Mouse (Mus musculus): Measurements from ENCODE around the gene Lgals12. TPM values are rescaled to one million over a fixed set of nuclear protein-coding genes. Genes with fewer than 3 reads are reported as not detected.

Gene Lgals12
- polyA plus RNA-seq, 1 experiment from 2014 or later = not detected

- no peak overlapping the region for H3K27ac ChIP-seq
- H3K4me3 ChIP-seq (replicated peaks) = no peak overlapping the region
- H3K9ac ChIP-seq = no peak overlapping the region
- H3K4me1 ChIP-seq (replicated peaks) = peaks cover 7% of the 10 kb centered on the region; the same call in 1 of the 2 replicates
- no peaks in the 10 kb centered on the region for H3K9me3 ChIP-seq (replicated peaks)
- ATAC-seq (ENCODE audit: low read depth) (no peak), DNase-seq (no peak)
- H3K4me2 ChIP-seq = peak overlapping the region; percentile 45
- H3K36me3 ChIP-seq = no peaks in the 10 kb centered on the region
- peaks cover 36% of the 10 kb centered on the region for H3K27me3 ChIP-seq
- WGBS (ENCODE audit: insufficient replicate concordance) = 9% methylated on average over 15 of the region's 15 CpGs
Measured at GRCm38 (mm10) chr19:7605930-7606783, 836 bp downstream of the Lgals12 start.

- no peaks in the 10 kb centered on the region for H3K9me3 ChIP-seq (replicated peaks)
- ATAC-seq (ENCODE audit: low read depth) (no peak), DNase-seq (no peak)
- H3K4me1 ChIP-seq (replicated peaks) = peaks cover 7% of the 10 kb centered on the region; the same call in 1 of the 2 replicates
- H3K27me3 ChIP-seq = peaks cover 28% of the 10 kb centered on the region
- H3K36me3 ChIP-seq = no peaks in the 10 kb centered on the region
- no peak overlapping the region for H3K9ac ChIP-seq
- H3K4me2 ChIP-seq = no peak overlapping the region
- no peak overlapping the region for H3K4me3 ChIP-seq (replicated peaks)
- H3K27ac ChIP-seq = no peak overlapping the region
Measured at GRCm38 (mm10) chr19:7605013-7605412, 2.0 kb downstream of the Lgals12 start.

GRCm38 (mm10) chr19:7604107-7604506 lies 2.9 kb downstream of the Lgals12 start:
- Histone ChIP-seq H3K27ac (no peak overlapping the region), H3K9ac (no peak overlapping the region), H3K36me3 (no peaks in the 10 kb centered on the region), H3K4me2 (no peak overlapping the region), H3K9me3 (replicated peaks) (no peaks in the 10 kb centered on the region), H3K4me1 (replicated peaks) (peaks cover 7% of the 10 kb centered on the region; the same call in 1 of the 2 replicates), H3K27me3 (peaks cover 25% of the 10 kb centered on the region), H3K4me3 (replicated peaks) (no peak overlapping the region)
- ATAC-seq (ENCODE audit: low read depth) (no peak), DNase-seq (no peak)
- WGBS (ENCODE audit: insufficient replicate concordance) = 71% methylated on average over 10 of the region's 10 CpGs

- no peak for DNase-seq
- ATAC-seq (ENCODE audit: low read depth) = no peak
- no peak overlapping the region for H3K9ac ChIP-seq
Measured at GRCm38 (mm10) chr19:7601551-7601950, 5.4 kb downstream of the Lgals12 start.

DNA sequence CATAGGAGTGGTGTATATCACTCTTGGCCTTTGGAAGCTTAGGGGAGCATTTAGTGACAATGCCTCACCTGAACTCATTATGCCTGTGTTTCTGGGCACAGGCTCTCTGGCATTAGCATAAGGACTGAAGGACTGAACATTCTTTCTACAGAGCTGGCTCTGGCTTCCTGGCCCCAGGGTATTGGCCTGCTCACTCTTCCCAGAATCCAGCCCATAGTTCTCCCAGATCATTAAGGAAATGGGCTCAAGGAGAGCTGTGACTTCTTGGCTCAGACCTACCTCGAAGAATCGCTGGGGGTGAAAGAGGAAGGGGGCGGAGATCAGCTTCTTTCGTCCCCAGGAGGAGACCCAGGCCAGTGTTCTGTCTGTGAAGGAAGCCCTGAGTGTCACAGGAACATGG lies 8.5 kb downstream of the Lgals12 start:
- DNase-seq (no peak), ATAC-seq (ENCODE audit: low read depth) (no peak)
- H3K27ac ChIP-seq = no peak overlapping the region
- no peak overlapping the region for H3K4me3 ChIP-seq (replicated peaks)
- no peaks in the 10 kb centered on the region for H3K9me3 ChIP-seq (replicated peaks)
- H3K4me1 ChIP-seq (replicated peaks) = no peaks in the 10 kb centered on the region
- H3K9ac ChIP-seq = no peak overlapping the region
- 32% methylated on average over 4 of the region's 4 CpGs for WGBS (ENCODE audit: insufficient replicate concordance)
- no peaks in the 10 kb centered on the region for H3K27me3 ChIP-seq
- no peaks in the 10 kb centered on the region for H3K36me3 ChIP-seq
- no peak overlapping the region for H3K4me2 ChIP-seq

More at GRCm38 (mm10) chr19:7601551-7601950, 5.4 kb downstream of the Lgals12 start:
- peaks cover 11% of the 10 kb centered on the region for H3K27me3 ChIP-seq
- no peaks in the 10 kb centered on the region for H3K36me3 ChIP-seq
- no peak overlapping the region for H3K4me2 ChIP-seq
- H3K4me1 ChIP-seq (replicated peaks) = 0 out of 2 replicates have a peak, but pooled peaks cover 3% of the 10 kb centered on the region
- no peak overlapping the region for H3K27ac ChIP-seq
- 72% methylated on average over 4 of the region's 4 CpGs for WGBS (ENCODE audit: insufficient replicate concordance)
- no peaks in the 10 kb centered on the region for H3K9me3 ChIP-seq (replicated peaks)
- H3K4me3 ChIP-seq (replicated peaks) = no peak overlapping the region

- Histone ChIP-seq H3K4me1 (replicated peaks) (no peaks in the 10 kb centered on the region), H3K27ac (no peak overlapping the region), H3K4me3 (replicated peaks) (no peak overlapping the region), H3K9me3 (replicated peaks) (no peaks in the 10 kb centered on the region), H3K9ac (no peak overlapping the region), H3K36me3 (no peaks in the 10 kb centered on the region), H3K4me2 (no peak overlapping the region), H3K27me3 (no peaks in the 10 kb centered on the region)
- 8% methylated on average over 2 of the region's 2 CpGs for WGBS (ENCODE audit: insufficient replicate concordance)
- no peak for ATAC-seq (ENCODE audit: low read depth)
- DNase-seq = no peak
Measured at GRCm38 (mm10) chr19:7595534-7595933, 11.5 kb downstream of the Lgals12 start.

GRCm38 (mm10) chr19:7592018-7592417 lies 15.0 kb downstream of the Lgals12 start:
- H3K27me3 ChIP-seq = no peaks in the 10 kb centered on the region
- no peaks in the 10 kb centered on the region for H3K4me1 ChIP-seq (replicated peaks)
- H3K9ac ChIP-seq = no peak overlapping the region
- H3K4me3 ChIP-seq (replicated peaks) = no peak overlapping the region
- DNase-seq (no peak), ATAC-seq (ENCODE audit: low read depth) (no peak)
- no peaks in the 10 kb centered on the region for H3K9me3 ChIP-seq (replicated peaks)
- H3K27ac ChIP-seq = no peak overlapping the region
- peaks cover 7% of the 10 kb centered on the region; the same call in 1 of the 2 replicates for H3K36me3 ChIP-seq
- 58% methylated on average over 3 of the region's 3 CpGs for WGBS (ENCODE audit: insufficient replicate concordance)
- H3K4me2 ChIP-seq = no peak overlapping the region

DNA sequence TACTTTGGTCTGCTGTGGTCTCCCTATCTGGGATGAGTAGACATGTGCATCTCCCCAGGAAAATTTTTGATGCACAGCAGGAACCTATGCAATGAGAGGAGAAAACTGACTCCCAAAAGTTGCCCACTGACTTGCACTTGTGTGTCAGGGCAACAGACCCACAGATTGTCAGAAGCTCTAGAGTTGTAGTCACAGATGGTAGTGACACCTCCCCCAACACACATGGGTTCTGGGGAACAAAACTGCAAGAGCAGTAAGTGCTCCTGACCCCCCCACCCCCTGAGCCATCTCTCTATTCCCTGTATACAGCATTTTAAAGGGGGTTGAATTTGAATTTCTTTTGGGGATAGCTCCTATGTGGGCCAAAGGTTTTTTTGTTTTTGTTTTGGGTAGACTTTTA lies 16.2 kb downstream of the Lgals12 start:
- no peak for ATAC-seq (ENCODE audit: low read depth)

GRCm38 (mm10) chr19:7585764-7586163 lies 21.2 kb downstream of the Lgals12 start:
- peaks cover 24% of the 10 kb centered on the region for H3K36me3 ChIP-seq
- no peaks in the 10 kb centered on the region for H3K9me3 ChIP-seq (replicated peaks)
- H3K9ac ChIP-seq = no peak overlapping the region
- DNase-seq = no peak
- WGBS (ENCODE audit: insufficient replicate concordance) = 89% methylated on average over 6 of the region's 6 CpGs
- no peak overlapping the region for H3K27ac ChIP-seq
- H3K4me1 ChIP-seq (replicated peaks) = peaks cover 4% of the 10 kb centered on the region; the same call in 1 of the 2 replicates
- no peak overlapping the region for H3K4me2 ChIP-seq
- H3K4me3 ChIP-seq (replicated peaks) = no peak overlapping the region
- ATAC-seq (ENCODE audit: low read depth) = no peak
- no peaks in the 10 kb centered on the region for H3K27me3 ChIP-seq

More for the DNA sequence above, 16.2 kb downstream of the Lgals12 start:
- Histone ChIP-seq H3K9ac (no peak overlapping the region), H3K4me3 (replicated peaks) (no peak overlapping the region), H3K27ac (no peak overlapping the region), H3K36me3 (peaks cover 14% of the 10 kb centered on the region), H3K27me3 (no peaks in the 10 kb centered on the region), H3K9me3 (replicated peaks) (no peaks in the 10 kb centered on the region), H3K4me1 (replicated peaks) (no peaks in the 10 kb centered on the region), H3K4me2 (no peak overlapping the region)
- DNase-seq = no peak

- H3K4me3 ChIP-seq (replicated peaks) = no peak overlapping the region
- ATAC-seq (ENCODE audit: low read depth) (no peak), DNase-seq (no peak)
- no peak overlapping the region for H3K4me2 ChIP-seq
- H3K4me1 ChIP-seq (replicated peaks) = peaks cover 9% of the 10 kb centered on the region; the same call in 1 of the 2 replicates
- 87% methylated on average over 8 of the region's 8 CpGs for WGBS (ENCODE audit: insufficient replicate concordance)
- no peaks in the 10 kb centered on the region for H3K9me3 ChIP-seq (replicated peaks)
- no peak overlapping the region for H3K27ac ChIP-seq
- no peak overlapping the region for H3K9ac ChIP-seq
- no peaks in the 10 kb centered on the region for H3K27me3 ChIP-seq
- peaks cover 24% of the 10 kb centered on the region for H3K36me3 ChIP-seq
Measured at GRCm38 (mm10) chr19:7585279-7585678, 21.7 kb downstream of the Lgals12 start.

GRCm38 (mm10) chr19:7583599-7583998 lies 23.4 kb downstream of the Lgals12 start:
- DNase-seq = no peak
- peaks cover 10% of the 10 kb centered on the region; the same call in 1 of the 2 replicates for H3K4me1 ChIP-seq (replicated peaks)
- H3K27me3 ChIP-seq = no peaks in the 10 kb centered on the region
- ATAC-seq (ENCODE audit: low read depth) = no peak
- H3K4me2 ChIP-seq = no peak overlapping the region
- H3K9ac ChIP-seq = no peak overlapping the region
- H3K9me3 ChIP-seq (replicated peaks) = no peaks in the 10 kb centered on the region
- 72% methylated on average over 3 of the region's 3 CpGs for WGBS (ENCODE audit: insufficient replicate concordance)
- H3K36me3 ChIP-seq = peaks cover 24% of the 10 kb centered on the region
- H3K4me3 ChIP-seq (replicated peaks) = no peak overlapping the region
- H3K27ac ChIP-seq = no peak overlapping the region

GRCm38 (mm10) chr19:7583101-7583500 lies 23.9 kb downstream of the Lgals12 start:
- DNase-seq (no peak), ATAC-seq (ENCODE audit: low read depth) (no peak)
- no peak overlapping the region for H3K4me2 ChIP-seq
- no peaks in the 10 kb centered on the region for H3K9me3 ChIP-seq (replicated peaks)
- no peaks in the 10 kb centered on the region for H3K27me3 ChIP-seq
- peaks cover 10% of the 10 kb centered on the region; the same call in 1 of the 2 replicates for H3K4me1 ChIP-seq (replicated peaks)
- 49% methylated on average over 7 of the region's 7 CpGs for WGBS (ENCODE audit: insufficient replicate concordance)
- no peak overlapping the region for H3K27ac ChIP-seq
- H3K9ac ChIP-seq = no peak overlapping the region
- H3K4me3 ChIP-seq (replicated peaks) = no peak overlapping the region
- H3K36me3 ChIP-seq = peaks cover 24% of the 10 kb centered on the region
